Mouse (Mus musculus) mouse embryonic stem cell (cell line): Measurements from ENCODE around the gene Kif22.

Source experiments
- in situ Hi-C, 2 experiments: fragments of 300-500 bp; cut with MboI; formaldehyde crosslinking; loops; 1 replicate in 1 of 2; 3 replicates in 1 of 2; pipeline ENCODE4 v1.14.3; 2019 to 2020; ENCODE audit warnings: low sequenced_read_pairs in 2 of 2, low pct_unique_long_range_greater_than_20kb in 1 of 2, mixed read lengths in 1 of 2; ENCODE audit not compliant: unreplicated experiment in 1 of 2

Kif22 gene

DNA sequence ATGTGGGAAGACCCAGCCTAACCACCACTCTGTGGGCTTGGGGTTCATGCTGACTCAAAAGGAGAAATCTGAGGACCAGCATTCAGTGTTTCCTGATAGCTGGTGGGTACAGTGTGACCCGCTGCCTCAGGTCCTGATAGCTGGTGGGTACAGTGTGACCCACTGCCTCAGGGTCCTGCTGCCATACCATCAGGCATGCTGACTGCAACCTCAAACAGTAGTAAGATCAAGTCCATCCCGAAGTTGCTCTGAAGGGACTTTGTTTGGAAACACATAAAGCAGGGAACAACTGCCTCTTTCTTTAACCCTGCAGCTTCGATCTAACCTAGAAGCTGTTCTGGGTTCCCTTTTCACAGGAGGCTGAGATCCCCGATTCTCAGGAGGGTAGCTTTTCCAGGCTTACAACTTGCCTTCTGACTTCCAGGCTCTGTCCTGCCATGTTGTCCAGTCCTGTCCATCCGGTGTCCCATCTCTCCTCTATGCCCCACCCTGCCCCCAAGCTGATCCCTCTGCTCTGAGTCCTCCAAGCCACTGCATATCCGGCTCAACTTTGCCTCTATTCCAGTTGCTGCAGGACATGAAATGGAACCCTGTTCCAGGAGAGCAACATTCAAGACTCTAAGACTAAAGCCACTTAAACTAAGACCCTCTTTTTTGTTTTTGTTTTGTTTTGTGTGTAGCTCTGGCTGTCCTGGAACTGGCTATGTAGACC, 34.8 kb downstream of the Kif22 start:
- in situ Hi-C loops: no loop called here

GRCm38 (mm10) chr7:127004122-127004875, 38.0 kb downstream of the Kif22 start:
- in situ Hi-C loops: no loop called here

DNA sequence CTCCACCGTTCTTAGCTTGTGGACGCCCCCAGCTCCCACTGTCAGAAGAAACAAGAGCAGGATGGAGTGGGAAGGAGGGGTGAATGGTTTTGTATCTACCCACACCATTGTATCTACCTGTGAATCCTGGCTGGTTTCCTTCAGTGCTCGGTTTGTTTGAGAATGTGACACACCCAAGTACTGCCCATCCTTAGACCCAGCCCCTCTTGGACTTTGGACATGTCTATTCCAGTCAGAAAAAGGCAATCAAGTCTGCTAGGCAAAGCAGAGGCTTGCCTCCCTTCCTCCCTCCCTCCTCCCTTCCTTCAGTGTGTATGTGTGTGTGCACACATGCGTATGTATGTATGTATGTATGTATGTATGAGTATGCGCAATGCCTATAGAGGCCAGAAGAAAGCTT, 38.7 kb downstream of the Kif22 start:
- in situ Hi-C loops: no loop called here

DNA sequence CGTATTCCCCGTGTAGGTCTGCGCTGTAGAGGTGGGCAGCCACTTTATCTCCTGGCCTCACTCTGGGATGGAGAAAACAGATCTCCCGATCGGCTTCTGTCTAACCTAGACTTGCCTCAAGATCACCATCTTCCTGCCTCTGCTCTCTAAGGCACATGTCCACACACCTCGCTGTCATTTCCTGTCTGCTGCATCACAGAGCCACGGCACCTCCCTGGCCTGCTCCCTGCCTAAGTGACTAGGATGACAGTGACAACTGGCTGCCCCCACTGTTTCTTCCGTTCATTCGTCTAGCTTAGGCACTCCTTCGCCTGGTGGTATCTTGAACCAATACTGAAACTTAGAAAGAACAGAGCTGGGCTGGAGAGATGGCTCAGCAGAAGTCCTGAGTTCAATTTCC, 42.7 kb downstream of the Kif22 start:
- in situ Hi-C loops: no loop called here

- in situ Hi-C loops: no loop called here
Measured at GRCm38 (mm10) chr7:126996449-126996848, 45.8 kb downstream of the Kif22 start.

DNA sequence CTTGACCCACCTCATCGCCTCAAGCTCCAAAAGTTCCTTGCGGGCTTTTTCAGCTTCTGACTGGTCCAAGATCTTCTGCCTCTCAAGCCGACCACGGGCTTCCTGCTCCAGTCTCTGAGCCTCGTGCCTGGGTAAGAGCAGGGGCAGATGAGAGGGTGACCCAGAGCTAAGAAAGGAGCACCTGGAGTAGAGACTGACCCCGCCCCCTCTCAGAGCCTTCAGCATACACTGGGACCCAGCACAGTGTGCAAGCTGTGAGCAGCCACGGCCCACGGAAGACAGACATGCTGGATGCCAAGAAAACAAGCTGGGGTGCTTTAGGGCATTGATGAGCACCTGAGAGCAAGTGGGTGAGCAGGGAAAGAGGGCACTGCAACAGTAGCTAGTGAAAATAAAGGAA, 53.5 kb downstream of the Kif22 start:
- in situ Hi-C loops: no loop called here

DNA sequence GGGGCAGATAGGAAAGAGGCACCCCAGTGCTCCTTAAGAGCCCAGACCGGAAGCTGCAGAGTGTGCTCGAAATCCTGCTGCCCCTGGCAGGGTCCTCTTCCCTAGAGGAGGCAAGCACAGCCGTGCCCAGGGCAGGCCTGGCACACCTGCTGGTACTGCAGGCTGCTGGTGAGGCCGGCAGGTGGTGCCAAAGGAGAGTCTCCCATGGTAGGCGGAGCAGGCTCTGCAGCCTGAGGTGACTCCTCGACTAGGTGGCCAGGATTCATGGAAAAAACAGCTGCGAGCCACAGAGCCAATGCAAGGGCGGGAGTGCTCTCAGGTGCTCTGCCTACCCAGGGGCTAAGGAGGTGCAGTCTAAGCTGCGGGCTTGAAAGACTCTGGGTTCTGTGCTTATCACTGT, 56.0 kb downstream of the Kif22 start:
- in situ Hi-C loops: no loop called here

GRCm38 (mm10) chr7:126984667-126985444, 57.4 kb downstream of the Kif22 start:
- in situ Hi-C loops: no loop called here

DNA sequence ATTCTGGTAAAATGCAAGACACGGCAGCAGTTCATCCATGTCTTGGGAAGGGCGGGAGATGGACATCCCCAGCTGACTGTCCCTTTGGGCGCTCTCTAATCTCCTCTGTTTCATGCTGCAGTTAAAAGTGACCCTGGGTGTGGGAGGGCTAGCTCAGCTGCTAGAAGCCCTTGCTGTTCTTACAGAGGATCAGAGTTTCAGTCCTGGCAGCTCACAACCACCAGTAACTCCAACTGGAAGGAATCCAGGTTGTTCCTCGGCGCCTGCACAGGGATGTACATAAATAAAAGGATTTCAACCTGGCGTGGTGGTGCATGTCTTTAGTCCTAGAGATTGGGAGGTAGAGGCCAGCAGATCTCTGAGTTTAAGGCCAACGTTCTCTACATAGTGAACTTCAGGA, 59.2 kb downstream of the Kif22 start:
- in situ Hi-C loops: no loop called here

- in situ Hi-C loops: no loop called here
Measured at GRCm38 (mm10) chr7:126982054-126982453, 60.2 kb downstream of the Kif22 start.

GRCm38 (mm10) chr7:126981601-126982000, 60.7 kb downstream of the Kif22 start:
- in situ Hi-C loops: no loop called here

- in situ Hi-C loops: no loop called here
Measured at GRCm38 (mm10) chr7:126978841-126979240, 63.4 kb downstream of the Kif22 start.
